Mouse (Mus musculus) Patski (cell line): Measurements from ENCODE around the gene Sec22c. TPM values are rescaled to one million over a fixed set of nuclear protein-coding genes. Genes with fewer than 3 reads are reported as not detected.

ENCODE experiments used
- ATAC-seq: fragments of 100-300 bp; one replicate; pipeline ENCODE4 v1.8.0; 2021
- CTCF ChIA-PET: fragments of 350-600 bp; sonication (Branson Sonifier 250); formaldehyde crosslinking; loops from one replicate; lab custom pipeline; 2022; ENCODE audit warnings: inconsistent platforms; lab: Charles Lee
- POLR2A ChIA-PET: fragments of 350-600 bp; sonication (Branson Sonifier 250); formaldehyde crosslinking; loops from one replicate; lab custom pipeline; 2022; ENCODE audit warnings: antibody characterized with exemption, inconsistent platforms; lab: Charles Lee
- DNase-seq: peaks from one replicate; pipeline ENCODE4 v3.0.0-alpha.2; 2011; ENCODE audit warnings: low read depth, low spot score
- H3K27me3 ChIP-seq: fragments of 371-371 bp; one replicate; pipeline ENCODE4 v1.5.1; 2021
- CTCF ChIP-seq: fragments of 100-300 bp; IDR thresholded peaks from one replicate; pipeline ENCODE4 v1.5.1; 2021
- in situ Hi-C: fragments of 300-500 bp; cut with MboI; formaldehyde crosslinking; loops from 3 replicates; pipeline ENCODE4 v1.11.1; 2018; ENCODE audit warnings: low pct_unique_long_range_greater_than_20kb, mixed read lengths
- polyA plus RNA-seq: library from polyadenylated mRNA; unstranded; gene quantifications from one replicate; pipeline ENCODE4 v1.2.3, GENCODE M21; 2021

Gene Sec22c
- polyA plus RNA-seq, 1 experiment from 2014 or later: 12.7 TPM

GRCm38 (mm10) chr9:121717048-121717447, 11.8 kb upstream of the Sec22c start:
- CTCF ChIA-PET: no interaction called here
- TF ChIP-seq CTCF: no peak
- POLR2A ChIA-PET: no interaction called here
- ATAC-seq (no peak), DNase-seq (no peak)
- in situ Hi-C loops: no loop called here
- H3K27me3 ChIP-seq: no peaks in the 10 kb centered on the region

DNA sequence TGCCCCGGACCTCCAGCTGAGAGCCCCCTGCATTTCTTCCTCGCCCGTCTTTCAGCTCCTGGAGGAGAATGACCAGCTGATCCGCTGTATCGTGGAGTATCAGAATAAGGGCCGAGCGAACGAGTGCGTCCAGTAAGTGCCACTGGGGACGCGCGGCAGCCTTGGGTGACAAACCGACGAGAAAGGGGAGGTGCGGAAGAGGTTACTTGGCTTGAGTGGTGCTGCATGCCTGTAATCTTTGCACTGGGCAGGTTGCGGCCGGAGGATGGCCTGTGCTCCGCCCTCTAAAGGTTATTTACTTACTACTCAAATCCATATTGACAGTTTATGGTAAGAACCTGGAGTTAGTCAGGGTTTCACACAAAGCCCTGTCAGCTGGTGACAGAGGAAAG, 5.3 kb upstream of the Sec22c start:
- no peak for TF ChIP-seq CTCF
- POLR2A ChIA-PET: interaction anchor here (0.9 to 1.7 kb wide), 2 partner anchors 9 to 12 kb away, joined by 3 to 9 read pairs; partner anchors contain the start of gene Nktr
- in situ Hi-C loops: no loop called here
- ATAC-seq (peak; percentile 37), DNase-seq (no peak)
- CTCF ChIA-PET: interaction anchor here (0.8 kb wide), 1 partner anchor 15 kb away, joined by 4 read pairs; no protein-coding TSS in a partner anchor
- no peaks in the 10 kb centered on the region for H3K27me3 ChIP-seq

GRCm38 (mm10) chr9:121709898-121710583, 4.8 kb upstream of the Sec22c start, which contains the start of gene Ss18l2:
Ss18l2 (plus strand) TSS chr9:121710329.
- POLR2A ChIA-PET: interaction anchor here (0.7 to 1.7 kb wide), 3 partner anchors 10 to 1016 kb away, joined by 3 to 9 read pairs (median 3); partner anchors contain the start of gene Nktr
- CTCF ChIA-PET: interaction anchor here (0.8 kb wide), 1 partner anchor 15 kb away, joined by 4 read pairs; no protein-coding TSS in a partner anchor
- in situ Hi-C loops: no loop called here
- no peaks in the 10 kb centered on the region for H3K27me3 ChIP-seq
- TF ChIP-seq CTCF: no peak
- DNase-seq (peak; percentile 83), ATAC-seq (peak; percentile 92)

GRCm38 (mm10) chr9:121708506-121709486, 3.5 kb upstream of the Sec22c start:
- ChIA-PET CTCF (no interaction called here), POLR2A (interaction anchor here (1.7 kb wide), 1 partner anchor 11 kb away, joined by 9 read pairs; the partner anchor contains the start of gene Nktr)
- no peaks in the 10 kb centered on the region for H3K27me3 ChIP-seq
- ATAC-seq (no peak), DNase-seq (no peak)
- in situ Hi-C loops: no loop called here
- no peak for TF ChIP-seq CTCF

DNA sequence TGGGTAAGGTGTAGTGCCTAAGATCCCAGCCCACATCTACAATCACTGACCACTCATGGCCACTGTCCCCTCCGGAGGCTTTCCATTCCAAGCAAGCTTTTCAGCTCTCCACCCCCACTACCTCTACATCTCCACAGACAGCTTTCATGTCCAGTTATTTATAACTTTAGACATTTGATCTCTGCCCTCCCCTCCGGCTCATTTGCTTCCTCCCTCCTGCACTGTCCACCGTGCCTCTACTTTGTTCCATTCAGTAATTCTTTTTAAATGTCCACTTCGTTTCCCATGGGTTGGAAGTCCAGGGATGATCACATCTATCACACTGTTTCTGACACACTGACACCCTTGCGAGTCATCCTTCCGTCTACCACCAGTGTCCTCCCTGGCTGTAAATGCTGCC, 2.5 kb upstream of the Sec22c start:
- DNase-seq (no peak), ATAC-seq (no peak)
- no peak for TF ChIP-seq CTCF
- in situ Hi-C loops: no loop called here
- no peaks in the 10 kb centered on the region for H3K27me3 ChIP-seq
- POLR2A ChIA-PET: no interaction called here
- CTCF ChIA-PET: no interaction called here

- no peak for DNase-seq
- in situ Hi-C loops: no loop called here
- POLR2A ChIA-PET: no interaction called here
- CTCF ChIA-PET: no interaction called here
- no peaks in the 10 kb centered on the region for H3K27me3 ChIP-seq
- ATAC-seq: no peak
- TF ChIP-seq CTCF: no peak
These were observed 862 bp upstream of the Sec22c start for GRCm38 (mm10) chr9:121706029-121706675.

DNA sequence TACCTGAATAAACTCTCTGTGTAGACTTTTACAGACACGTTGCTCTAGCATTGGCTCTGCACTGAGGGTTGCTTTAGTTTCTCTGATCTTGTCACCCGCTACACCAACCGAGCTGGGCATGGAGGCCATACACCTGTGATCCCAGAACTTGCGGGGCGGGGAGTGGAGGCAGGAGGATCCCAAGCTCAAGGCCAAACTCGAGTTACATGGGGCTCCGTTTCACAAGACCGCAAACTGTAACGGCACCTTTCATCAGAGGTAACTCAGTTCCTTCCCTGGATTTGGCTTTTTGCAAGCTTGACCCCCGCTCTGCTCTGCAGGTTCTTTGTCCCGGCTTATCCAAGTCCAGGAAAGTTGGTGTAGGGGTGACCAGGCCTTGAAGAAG, 1.0 kb downstream of the Sec22c start:
- in situ Hi-C loops: no loop called here
- CTCF ChIA-PET: interaction anchor here (0.9 kb wide), 1 partner anchor 11 kb away, joined by 3 read pairs; no protein-coding TSS in a partner anchor
- ATAC-seq: no peak

DNA sequence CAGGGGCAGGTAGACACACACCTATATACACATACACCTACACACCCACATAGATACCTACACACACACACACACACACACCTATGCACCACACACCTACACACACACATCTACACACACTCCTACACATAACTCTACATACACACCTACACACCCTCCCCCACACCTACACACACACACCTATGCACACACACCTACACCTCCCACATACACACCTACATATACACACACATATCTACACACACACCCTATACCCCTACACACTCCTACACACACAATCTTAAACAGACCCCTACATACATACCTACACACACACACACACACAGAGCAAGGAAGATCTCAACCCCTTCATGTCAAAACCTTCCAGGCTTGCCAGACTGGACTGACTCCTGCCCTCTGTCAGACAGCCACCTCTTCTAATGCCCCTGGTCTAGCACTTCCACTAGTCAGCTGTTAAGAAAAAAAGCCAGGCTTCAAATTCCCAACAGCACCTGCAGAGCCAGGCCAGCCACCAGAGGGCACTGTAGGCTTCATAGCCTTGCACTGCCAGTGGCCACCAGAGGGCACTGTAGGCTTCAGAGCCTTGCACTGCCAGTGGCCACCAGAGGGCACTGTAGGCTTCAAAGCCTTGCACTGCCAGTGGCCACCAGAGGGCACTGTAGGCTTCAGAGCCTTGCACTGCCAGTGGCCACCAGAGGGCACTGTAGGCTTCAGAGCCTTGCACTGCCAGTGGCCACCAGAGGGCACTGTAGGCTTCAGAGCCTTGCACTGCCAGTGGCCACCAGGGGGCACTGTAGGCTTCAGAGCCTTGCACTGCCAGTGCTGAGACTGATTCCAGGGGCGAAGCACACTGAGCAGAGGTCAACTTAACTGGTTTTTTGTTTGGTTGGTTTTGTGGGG, 7.9 kb downstream of the Sec22c start:
- ChIA-PET CTCF (interaction anchor here (0.6 to 1.3 kb wide), 5 partner anchors 10 to 170 kb away, joined by 3 to 7 read pairs (median 3); partner anchors contain the start of gene Zfp651), POLR2A (interaction anchor here (0.7 kb wide), 1 partner anchor 13 kb away, joined by 3 read pairs; the partner anchor contains the start of gene Ss18l2)
- TF ChIP-seq CTCF: peak; percentile 97
- no peak for ATAC-seq
- DNase-seq: no peak
- in situ Hi-C loops: loop anchor here (5.0 kb wide), 1 partner anchor 130 kb away; no protein-coding TSS in a partner anchor
- no peaks in the 10 kb centered on the region for H3K27me3 ChIP-seq

More for the DNA sequence above, 1.0 kb downstream of the Sec22c start:
- no peaks in the 10 kb centered on the region for H3K27me3 ChIP-seq
- TF ChIP-seq CTCF: no peak
- POLR2A ChIA-PET: interaction anchor here (0.9 to 2.0 kb wide), 2 partner anchors 15 to 55 kb away, joined by 3 to 5 read pairs; partner anchors contain the start of genes Nktr and Zfp651
- no peak for DNase-seq

GRCm38 (mm10) chr9:121696626-121697025, 8.7 kb downstream of the Sec22c start:
- ChIA-PET POLR2A (no interaction called here), CTCF (interaction anchor here (1.0 kb wide), 1 partner anchor 25 kb away, joined by 3 read pairs; no protein-coding TSS in a partner anchor)
- in situ Hi-C loops: loop anchor here (5.0 kb wide), 1 partner anchor 131 kb away; no protein-coding TSS in a partner anchor
- no peak for TF ChIP-seq CTCF
- DNase-seq (no peak), ATAC-seq (no peak)
- H3K27me3 ChIP-seq: no peaks in the 10 kb centered on the region
